Mouse (Mus musculus) adrenal gland, adult 18-20 months (tissue): ENCODE results near the gene Sfxn5. TPM values are rescaled to one million over a fixed set of nuclear protein-coding genes. Genes with fewer than 3 reads are reported as not detected.

ENCODE experiments used
- DNase-seq, 2 experiments: peaks; one replicate each; pipeline ENCODE4 v3.0.0; 2021 to 2022; ENCODE audit warnings: low spot score in 2 of 2
- long read RNA-seq, 2 experiments: library from polyadenylated mRNA; stranded (forward); transcript quantifications; one replicate each; pipeline ENCODE4 v2.0.0; 2021
- total RNA-seq, 2 experiments: library from RNA; stranded (reverse); gene quantifications; 1 replicate in 1 of 2; 2 replicates in 1 of 2; pipeline ENCODE4 v1.2.3; 2021

The Sfxn5 gene
- total RNA-seq = 10 to 100 TPM; 20.0 to 35.9 TPM
- long read RNA-seq, experiment 1, transcript Sfxn5-201 (14 exons, 3,656 nt) = major isoform, 8 of 15 reads
- long read RNA-seq, experiment 1, partial matches to known transcripts = 3 of 15 reads
- long read RNA-seq, experiment 1, other reads (novel, unspliced or antisense) = 4 of 15 reads
- long read RNA-seq, experiment 2, transcript Sfxn5-201 (14 exons, 3,656 nt) = major isoform, 6 of 9 reads
- long read RNA-seq, experiment 2, partial matches to known transcripts = 0 of 9 reads
- long read RNA-seq, experiment 2, other reads (novel, unspliced or antisense) = 3 of 9 reads

DNA sequence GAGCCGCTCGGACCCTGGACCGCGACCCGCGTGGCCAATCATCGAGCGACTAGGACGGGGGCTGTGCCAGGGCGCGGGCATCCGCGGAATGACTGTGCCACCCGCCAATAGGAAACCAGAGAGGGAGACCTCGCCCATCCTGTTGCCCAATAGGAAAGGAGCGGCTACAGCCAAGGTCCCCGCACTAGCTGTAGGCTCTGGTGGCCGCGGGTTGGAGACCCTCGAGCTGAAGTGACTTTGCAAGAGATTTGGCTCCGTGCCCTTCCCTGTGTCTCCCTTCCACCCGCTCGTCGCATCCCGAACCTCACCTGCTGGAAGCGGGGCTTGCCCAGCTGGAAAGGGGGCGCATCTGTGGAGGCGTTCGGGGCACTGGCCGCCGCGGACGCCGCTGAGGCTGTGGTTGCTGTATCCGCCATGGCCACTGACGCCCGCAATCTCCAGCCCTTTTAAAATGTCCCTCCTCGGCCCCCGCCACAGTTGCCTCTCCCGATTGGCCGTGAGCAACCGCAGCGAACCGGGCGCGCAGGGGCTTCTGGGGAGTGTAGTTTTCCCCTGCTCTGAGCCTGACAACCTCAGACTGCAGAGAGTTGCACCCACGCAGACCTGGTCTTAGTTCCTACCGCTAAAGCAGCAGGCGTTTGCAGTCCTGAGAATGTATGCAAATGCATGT lies at the start of gene Sfxn5:
Gene Sfxn5 (minus strand): TSS at position 423 of the 670 bp plus-strand sequence.
- DNase-seq = peak; percentile 94

DNA sequence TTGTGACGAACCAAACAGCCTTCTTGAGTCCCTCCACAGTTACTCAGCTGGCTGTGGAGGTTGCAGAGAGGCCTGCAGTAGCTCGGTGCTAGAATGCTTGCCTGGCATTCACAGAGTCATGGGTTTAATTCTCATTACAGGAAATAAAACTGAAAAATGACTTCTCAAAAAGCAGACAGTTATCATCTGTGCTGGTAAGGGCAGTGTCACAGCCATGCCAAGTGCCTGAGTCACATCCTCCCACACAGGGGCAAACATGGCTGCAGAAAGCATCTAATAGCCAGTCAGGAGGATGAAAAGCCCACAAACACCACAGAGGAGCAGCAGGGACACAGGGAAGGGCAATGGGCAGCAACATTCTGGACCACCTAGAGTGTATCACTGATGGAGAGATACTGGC lies 49.6 kb upstream of the Sfxn5 start:
- DNase-seq = no peak

DNA sequence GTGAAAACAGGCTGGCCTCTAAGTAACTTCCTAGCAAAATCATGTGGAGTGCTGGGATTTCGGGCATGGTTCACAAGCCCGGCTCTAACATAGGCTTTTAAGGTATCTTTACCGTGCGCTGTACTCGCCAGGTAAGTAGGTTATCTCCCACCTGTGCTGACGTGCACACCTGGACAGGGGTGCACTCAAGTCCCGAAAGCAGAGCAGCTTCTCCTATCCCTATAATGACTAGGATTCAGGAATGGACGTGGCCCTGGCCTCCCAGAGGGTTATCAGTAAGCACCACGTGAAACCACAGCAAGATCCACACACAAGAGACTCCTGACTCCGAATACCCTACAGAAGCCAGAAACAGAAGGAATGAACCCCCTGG lies 48.4 kb upstream of the Sfxn5 start:
- no peak for DNase-seq

DNA sequence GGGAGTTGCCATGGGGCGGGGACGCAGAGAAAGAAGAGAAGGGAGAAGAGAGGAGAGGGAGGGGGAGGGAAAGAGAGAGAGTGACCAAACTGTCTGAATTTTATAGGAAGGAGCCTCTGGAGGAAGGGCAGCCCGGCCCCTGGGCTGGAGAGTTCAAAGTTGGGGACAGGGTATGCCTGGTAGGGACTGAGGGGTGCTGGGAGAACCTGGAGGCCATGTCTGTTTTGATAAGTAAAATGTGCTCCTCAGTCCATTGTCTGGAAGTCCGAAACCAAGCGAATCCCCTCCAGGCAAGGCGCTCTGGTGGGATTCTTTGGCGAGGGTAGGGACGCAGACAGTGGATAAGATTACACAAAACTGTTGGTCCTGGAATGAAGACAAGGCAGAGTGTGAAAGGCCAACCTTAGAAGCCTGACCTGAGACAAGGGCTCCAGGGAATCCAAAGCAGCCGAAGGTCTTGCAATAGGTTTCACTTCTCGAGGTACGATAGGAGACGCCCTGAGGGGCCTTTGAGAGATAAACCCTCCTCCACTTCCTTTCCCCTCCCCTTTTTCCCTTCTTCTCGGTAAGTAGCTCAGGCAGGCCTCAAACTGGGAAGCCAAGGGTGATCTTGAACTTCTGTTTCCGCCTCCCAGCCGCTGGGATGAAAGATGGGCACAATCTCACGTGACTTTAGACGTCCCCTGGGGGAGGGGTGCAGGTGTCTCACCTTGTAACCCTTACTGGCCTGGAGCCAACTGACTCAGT lies 47.9 kb upstream of the Sfxn5 start:
- no peak for DNase-seq

DNA sequence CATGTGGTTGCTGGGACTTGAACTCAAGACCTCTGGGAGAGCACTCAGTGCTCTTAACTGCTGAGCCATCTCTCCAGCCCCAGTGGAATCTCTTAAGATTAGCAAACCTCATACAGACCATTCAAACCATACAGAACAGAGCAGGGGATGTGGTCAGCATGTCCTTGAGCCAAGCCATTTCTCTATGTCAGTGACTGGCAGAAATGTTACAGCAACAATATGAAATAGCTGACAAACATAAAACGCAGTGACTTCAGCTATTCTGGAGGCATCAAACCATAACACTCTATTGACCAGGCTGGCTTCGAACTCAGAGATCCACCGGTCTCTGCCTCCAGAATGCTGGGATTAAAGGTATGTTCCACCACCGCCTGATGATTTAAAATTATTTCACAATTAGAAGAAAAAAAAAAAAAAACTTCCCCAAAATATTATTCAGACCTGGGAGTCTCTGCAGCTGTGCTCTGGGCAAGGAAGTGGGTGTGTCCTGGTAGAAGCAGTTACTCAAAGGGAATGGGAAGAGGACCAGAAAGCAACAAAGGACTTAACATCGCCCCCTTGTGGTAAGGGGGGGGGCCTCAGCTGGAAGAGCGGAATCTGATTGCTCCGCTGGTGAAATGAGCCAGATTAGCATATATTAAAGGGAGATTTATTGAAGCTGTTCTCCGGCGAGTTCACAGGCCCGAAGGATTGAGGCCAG lies 47.1 kb upstream of the Sfxn5 start:
- peak; percentile 71 to 77 for DNase-seq

DNA sequence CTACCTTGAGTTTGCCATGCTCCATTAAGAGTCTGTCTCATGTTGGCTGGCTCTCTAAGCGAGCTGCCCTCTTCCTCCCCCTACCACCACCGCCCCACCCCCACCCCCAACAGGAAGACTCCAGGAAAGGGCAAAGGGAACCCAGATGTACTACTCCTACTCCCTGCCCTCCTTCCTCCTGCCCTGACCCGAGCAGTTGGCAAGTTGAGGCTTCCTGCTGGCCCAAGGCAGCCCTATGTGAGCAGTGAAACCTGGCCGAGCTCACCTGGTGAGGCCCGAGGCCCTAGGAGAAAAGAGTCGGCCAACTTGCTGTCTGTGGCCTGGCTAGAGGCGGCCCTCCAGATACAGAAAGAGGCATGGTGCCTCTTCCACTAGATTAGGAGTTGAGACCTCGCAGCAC lies 45.4 kb upstream of the Sfxn5 start:
- no peak for DNase-seq

DNA sequence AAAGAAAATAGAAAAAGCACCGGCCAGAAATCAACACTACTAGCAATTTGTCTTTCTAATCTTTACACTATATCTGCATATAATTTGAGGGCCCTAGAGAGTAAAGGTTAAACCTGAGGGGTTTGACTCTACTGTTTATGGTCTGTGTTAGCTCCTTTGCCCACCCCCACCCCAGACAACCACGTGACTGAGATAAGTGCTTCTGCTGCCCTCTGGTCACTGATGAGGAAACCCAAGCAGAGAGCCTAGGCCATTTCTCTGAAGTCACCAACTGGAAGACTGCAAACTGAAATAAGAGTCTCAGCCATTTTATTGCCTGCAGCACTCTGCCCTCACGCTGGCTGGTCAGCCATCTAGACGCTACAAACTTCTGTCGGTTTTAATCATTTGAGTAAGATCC lies 44.7 kb upstream of the Sfxn5 start:
- DNase-seq = no peak

DNA sequence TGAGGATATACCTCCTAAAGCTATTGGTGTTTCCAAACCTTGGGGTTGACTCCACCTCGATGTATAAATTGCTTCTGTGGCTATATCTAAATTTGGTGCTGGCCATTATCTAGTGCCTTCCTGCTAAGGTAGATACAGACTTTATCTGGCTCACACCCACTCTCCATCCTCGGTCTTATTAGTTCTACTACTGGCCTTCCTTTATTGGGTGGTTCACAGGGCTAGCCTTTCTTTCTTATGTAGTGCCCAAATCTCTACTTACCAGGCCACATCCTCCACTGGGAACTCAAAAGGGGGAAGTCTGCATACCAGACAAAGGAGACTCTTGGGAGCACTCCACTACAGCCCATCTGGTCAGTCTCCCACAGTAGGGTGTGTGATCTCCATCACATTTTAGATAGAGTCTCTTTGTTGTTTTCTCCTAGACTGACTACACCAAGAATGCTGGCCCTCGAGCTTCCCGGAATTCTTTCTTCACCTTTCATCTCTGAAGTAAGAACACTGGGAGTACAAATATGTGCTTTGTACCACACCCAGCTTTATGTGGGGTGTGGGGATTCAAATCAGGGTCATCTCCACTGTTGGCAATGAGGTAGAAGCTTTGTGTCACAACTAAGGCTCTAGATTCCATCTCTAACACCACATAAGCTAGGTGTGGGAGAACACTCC lies 44.0 kb upstream of the Sfxn5 start:
- no peak for DNase-seq

DNA sequence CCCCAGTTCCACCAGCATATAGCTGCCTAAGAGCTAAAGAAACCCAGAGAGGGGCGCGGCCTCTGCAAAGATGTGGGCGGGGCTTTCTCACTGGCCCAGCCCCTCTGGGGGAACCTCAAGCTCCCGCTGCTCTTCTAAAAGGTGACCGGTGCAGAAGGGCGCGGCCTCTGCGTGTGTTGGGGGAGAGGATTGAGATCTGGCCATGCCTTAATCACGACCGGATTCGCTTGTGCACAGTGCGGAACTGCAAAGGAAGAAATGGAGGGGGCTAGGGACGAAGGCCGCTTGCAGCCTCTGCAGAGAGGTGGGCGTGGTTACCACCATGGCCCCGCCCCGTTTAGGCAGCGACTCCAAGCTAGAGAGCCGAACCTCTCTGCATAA lies 41.5 kb upstream of the Sfxn5 start:
- peak; percentile 94 for DNase-seq

DNA sequence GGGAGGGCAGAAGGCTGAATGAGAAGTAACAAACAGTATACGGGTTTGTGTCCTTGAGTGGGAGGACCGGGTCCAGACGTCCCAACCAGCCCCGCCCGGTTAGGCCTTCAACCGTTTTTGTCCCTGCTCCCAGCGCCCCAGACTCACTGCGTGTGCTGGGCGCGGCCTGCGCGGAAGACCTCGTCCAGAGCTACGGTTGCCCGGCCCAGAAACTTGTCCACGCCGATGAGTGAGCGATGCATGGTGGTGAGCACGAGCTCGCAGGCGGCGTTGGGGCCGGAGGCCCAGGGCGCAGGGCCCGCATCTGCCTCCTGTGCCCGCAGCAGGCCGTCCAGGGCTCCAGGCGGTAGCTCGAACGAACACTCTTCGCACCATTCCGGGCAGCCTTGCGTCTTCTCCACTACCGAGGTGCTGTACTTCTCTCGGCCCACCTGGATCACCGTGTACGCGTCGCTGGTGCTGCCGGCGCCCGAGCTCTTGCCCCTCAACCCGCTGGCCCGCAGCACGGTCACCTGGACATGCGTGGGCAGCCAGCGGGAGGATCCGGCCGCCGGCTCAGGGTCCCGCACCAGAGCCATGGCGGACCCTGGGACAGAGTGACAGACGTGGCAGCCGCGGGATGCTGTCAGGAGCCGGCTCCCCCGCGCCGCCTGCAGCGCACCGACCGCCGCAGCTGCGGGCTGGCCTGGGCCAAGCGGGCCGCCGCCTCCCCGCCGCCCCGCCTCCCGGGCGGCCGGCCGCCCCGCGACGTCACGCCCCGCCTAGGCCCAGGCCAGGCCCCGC lies 40.9 kb upstream of the Sfxn5 start, which contains the start of gene Rab11fip5:
Gene Rab11fip5 (minus strand): TSS at position 684 of the 783 bp plus-strand sequence.
- peak in 1 of 2 experiments; percentile 48 for DNase-seq

DNA sequence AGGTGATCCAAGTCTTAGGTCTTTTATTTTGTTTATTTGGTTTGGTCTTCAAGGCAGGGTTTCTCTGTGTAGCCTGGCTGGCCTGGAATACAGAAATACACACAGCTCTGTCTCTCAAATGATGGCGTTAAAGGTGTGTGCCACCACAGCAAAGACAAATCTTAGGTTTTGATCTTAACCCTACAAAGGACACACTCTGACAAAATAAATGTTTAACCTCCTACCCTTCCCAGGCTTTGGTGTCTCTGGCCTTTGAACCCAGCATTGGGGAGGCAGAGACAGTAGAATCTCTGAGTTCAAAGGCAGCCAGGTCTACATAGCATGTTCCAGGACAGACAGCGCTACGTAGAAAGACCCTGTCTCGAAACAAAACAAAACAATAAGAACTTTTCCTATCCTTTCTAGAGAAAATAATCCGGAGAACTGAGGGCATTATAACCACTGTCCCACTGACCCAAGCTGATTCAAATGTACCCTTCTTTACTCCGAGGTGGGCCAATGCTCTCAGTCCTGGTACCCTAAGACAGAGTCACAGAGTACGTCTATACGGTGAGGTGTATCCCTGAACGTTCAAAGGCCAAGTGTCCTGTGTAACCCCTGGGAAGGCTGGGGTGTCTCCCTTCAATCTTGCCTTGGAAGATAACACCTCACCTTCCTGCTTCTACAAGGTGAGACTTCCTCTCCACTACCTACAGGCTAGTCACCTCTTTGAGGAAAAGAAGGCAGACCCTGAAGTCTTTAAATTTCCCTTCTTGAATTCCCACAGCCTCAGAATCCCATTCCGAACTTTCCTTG lies 40.0 kb upstream of the Sfxn5 start:
- no peak for DNase-seq

DNA sequence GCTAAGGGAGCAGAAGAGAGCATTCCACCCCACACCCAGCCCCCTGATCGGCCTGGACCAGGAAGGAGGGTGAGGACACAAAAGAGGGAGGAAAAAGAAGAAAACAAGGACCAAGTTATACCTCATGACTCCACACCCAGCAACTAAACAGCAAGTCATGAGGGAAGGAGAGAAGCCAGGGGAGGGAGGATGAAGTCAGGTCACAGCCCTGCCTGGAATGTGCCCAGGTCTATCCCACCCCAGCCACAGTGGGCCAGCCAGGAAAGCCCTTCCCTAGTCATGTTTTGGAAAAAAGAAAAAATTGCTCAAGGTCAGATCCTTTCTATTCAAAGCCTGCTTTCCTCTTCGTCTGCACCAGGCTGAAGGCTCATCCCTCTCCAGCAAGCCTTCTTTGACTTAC lies 39.3 kb upstream of the Sfxn5 start:
- no peak for DNase-seq

DNA sequence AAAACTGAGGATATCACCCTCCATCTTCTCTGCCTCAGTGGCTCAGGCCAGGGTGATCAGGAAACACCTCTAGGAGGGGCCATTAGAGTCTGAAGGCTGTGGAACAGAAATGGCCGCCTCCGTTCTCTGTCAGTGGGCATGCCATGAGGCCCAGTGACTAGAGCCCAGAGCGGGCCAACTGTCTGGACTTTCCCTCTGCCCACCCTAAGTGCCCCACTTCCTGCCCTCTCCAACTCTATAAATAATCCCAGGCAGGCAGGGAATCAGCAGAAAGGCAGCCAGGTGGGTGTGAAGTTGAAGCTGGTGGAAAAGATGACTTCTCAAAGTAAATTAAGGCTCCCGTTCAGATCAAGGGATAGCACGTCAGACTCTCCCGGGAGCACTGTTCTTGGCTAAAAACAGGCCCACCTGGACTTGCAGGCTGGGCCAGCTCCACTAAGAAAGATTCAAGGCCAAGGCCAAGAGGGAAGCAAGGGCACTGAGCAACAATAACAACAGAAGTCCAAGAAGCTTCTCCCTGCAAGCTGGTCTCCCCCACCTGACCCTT lies 38.7 kb upstream of the Sfxn5 start:
- DNase-seq = no peak

DNA sequence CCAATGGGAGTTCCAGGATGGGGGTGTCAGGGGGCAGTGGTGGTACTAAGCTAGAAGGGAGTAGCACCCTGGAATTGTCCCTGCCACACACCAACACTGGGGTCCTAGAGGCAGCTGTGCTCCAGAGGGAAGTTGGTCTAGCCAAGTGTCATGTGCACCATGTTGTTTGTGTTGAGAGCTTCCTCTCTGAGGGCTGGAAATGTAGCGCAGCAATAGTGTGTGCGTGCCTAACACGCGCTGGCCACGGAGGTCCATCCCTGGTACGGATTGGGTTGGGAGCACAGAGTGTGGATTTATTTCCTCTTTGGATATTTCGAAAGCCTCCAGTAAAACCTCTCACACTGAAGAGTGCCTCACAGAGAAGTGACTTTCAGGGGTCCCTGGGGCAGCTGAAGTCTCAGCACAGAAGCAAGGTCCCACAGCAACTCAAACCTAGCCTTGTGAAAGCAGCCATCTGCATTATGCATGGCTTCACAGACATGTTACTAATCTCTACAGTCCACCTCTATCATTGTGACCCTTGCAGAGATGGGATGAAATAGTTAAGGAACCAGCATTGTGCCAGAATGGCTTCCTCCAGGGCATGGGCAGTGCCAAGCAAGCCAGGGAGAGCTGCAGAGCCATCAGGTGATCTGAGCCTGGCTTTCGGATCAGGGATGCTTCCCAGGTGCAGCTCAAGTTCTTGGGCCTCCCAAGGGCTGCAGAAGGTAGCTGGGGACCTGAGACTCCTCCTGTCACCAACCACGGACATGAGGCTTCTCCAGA lies 37.6 kb upstream of the Sfxn5 start:
- DNase-seq = no peak

DNA sequence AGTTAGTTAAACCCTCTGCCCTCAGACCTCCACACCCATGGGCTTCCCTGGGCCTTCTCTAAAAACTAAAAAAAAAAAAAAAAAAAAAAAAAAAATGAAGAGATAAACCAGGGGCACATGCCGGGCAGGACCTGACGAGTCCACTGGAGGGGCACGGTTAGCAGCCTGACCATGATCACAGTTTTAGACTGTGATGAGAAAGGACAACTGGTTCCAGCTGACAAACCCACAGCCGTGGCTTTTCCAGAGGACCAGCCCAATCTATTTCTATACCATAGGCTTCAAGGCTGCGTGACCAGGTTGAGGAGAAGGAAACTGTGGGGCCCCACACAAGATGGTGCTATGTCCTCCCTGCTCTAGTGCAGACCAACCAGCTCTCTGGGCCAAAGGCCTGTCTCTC lies 36.8 kb upstream of the Sfxn5 start:
- DNase-seq = no peak

DNA sequence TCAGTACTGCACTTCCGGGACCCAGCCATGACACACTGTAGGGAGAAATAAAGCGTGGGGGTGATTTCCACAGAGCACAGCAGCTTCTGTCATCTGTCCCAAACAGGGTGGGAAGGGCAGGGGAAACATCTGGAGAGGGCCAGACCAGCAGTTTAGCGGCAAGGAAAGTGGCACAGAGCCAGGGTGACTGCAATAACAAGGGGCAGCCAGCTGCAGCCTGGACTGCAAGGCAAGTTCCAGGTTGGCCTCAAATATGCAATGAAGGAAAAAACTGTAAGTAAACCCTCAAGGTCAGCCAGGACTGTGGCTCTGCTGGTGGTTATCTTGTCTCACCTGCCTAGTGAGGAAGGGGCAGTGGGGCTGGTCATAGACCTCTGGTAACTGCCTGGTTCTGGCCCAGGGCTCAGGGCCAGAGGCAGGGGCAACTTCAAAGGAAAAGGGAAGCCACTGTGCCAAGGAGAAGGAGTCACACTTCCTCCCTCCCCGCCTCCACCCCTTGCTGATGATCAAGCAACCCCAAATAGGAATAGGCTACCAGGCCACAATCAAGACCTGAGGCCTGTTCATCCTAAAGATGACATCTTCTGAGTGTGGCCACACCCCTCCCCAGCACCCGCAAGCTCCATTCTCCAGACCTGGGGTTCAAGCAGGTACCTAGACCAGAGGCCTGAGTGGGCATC lies 36.1 kb upstream of the Sfxn5 start:
- DNase-seq = peak in 1 of 2 experiments; percentile 47

DNA sequence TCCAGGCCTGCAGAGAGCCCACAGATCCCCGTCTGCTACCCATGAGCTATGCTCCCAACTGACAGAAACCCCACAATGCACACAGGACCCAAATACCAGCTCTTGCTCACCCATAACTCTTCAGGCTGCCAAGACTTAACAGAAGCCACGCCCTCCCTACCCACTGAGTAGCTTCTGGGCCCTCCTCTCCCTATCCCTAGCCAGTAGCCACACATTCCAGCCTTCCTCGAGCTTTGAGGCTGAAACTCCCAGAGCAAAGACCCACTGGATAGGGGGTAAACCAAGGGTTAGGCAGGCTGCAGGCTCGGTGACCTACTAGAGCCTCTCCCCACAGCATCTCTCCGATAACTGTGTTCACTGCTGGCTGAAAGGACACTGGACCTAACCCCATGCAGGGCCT lies 35.5 kb upstream of the Sfxn5 start:
- no peak for DNase-seq

DNA sequence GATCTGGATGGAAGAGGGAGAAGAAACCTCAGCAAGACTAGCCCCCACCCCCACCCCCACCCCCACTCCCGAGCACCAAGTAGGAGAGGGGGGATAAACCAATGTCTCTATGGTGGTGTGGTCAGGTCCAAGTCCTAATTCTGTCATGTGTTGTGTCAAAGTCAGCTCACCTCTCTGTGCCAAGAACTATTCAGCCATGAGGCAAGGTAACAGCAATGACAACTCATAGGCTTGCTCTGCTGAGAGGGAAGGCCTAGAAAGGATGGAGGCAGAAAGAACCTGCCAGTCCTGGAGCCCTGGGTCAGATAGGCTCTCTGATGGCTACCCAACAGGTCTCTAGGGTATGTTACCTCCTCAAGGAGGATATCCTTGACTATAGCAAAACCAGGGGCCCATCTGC lies 34.9 kb upstream of the Sfxn5 start:
- DNase-seq = no peak
